Mouse (Mus musculus) hindlimb bud, embryonic 11.5 days (tissue): ENCODE data around the gene Lama5.
"Not testable (repeated sequence)": the region's sequence is repeated elsewhere in the genome, so short reads cannot be mapped to it uniquely, and the experiment has no call there.

ENCODE experiments used
- DNase-seq: peaks from one replicate; pipeline ENCODE4 v3.0.0-alpha.2; 2012; ENCODE audit warnings: low read depth, low spot score; ENCODE audit errors: extremely low spot score

Gene Lama5

GRCm38 (mm10) chr2:180225762-180226378 is at the start of gene Lama5:
TSS of gene Lama5 (minus strand) at chr2:180225859.
- no peak for DNase-seq

GRCm38 (mm10) chr2:180274523-180274922 is 48.9 kb upstream of the Lama5 start:
- DNase-seq: no peak

GRCm38 (mm10) chr2:180273394-180274244 is 48.0 kb upstream of the Lama5 start, which contains the start of gene Cables2:
TSS of gene Cables2 (minus strand) at chr2:180273496.
- DNase-seq: peak; percentile 72

GRCm38 (mm10) chr2:180272884-180273321 is 47.2 kb upstream of the Lama5 start:
- no peak for DNase-seq

GRCm38 (mm10) chr2:180271804-180272395 is 46.2 kb upstream of the Lama5 start:
- no peak for DNase-seq

GRCm38 (mm10) chr2:180270537-180271255 is 45.0 kb upstream of the Lama5 start:
- no peak for DNase-seq

- no peak for DNase-seq
These were observed 43.7 kb upstream of the Lama5 start for GRCm38 (mm10) chr2:180269329-180269728.

- DNase-seq: no peak
These were observed 42.3 kb upstream of the Lama5 start for GRCm38 (mm10) chr2:180267955-180268354.

GRCm38 (mm10) chr2:180262891-180263290 is 37.2 kb upstream of the Lama5 start:
- DNase-seq: no peak

GRCm38 (mm10) chr2:180262441-180262840 is 36.8 kb upstream of the Lama5 start:
- no peak for DNase-seq

GRCm38 (mm10) chr2:180261901-180262300 is 36.2 kb upstream of the Lama5 start:
- DNase-seq: no peak

- no peak for DNase-seq
These were observed 35.2 kb upstream of the Lama5 start for GRCm38 (mm10) chr2:180260610-180261480.

GRCm38 (mm10) chr2:180259826-180260609 is 34.4 kb upstream of the Lama5 start:
- not testable (repeated sequence) for DNase-seq

- not testable (repeated sequence) for DNase-seq
These were observed 33.4 kb upstream of the Lama5 start for GRCm38 (mm10) chr2:180258951-180259484.

GRCm38 (mm10) chr2:180257963-180258865 is 32.6 kb upstream of the Lama5 start:
- DNase-seq: no peak

GRCm38 (mm10) chr2:180257001-180257521 is 31.4 kb upstream of the Lama5 start, which contains the start of gene Rps21:
TSS of gene Rps21 (plus strand) at chr2:180257377.
- DNase-seq: peak; percentile 98

GRCm38 (mm10) chr2:180256296-180257000 is 30.8 kb upstream of the Lama5 start:
- DNase-seq: no peak
